Comparison of ENCODE assay signal across 8 mouse cellular contexts in the genomic region with DNA sequence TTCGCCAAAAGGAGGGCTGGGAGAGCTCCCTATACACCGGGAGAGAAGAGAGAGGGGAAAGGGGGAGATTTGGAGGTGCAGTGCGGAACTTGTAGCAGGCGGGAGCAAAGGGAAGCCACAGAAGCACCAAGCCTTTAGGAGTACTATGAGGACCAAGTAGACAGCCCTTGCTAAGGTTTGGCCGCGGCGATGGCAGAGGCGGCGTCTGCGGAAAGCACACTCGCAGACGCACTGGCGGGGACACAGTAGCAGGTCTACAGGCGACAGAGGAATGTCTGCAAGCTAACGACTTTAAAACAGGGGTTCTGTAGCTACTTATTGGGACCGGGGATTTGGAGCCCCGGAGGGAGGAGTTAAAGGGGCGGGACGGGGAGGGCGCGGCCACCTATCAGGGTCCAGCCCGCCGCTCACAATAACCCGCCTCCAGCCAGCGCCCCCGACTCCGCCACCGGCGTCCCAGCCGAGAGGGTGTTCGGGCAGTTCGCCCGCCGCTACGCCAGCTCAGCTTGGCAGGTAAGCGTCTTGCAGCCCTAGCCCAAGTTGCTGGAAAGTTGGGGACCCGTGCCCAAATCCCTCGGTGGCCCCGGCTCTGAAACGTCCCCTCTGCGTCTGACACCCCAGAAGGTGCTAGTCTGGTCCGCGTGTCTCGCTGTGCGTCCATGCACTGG. TPM values are rescaled to one million over a fixed set of nuclear protein-coding genes. Genes with fewer than 3 reads are reported as not detected.
DNase-seq lines count a peak whose midpoint lies in the region; ATAC-seq and TF ChIP-seq lines count a peak whose summit lies in the region.

A gene (plus strand): TSS at position 439 of the 668 bp plus-strand sequence.

- H3K4me2 ChIP-seq in CH12.LX (ENCODE audit: insufficient read depth, low read depth, poor library complexity, severe bottlenecking) = peak within 1 kb of the TSS; percentile 53
- peak within 1 kb of the TSS; percentile 89 for H3K4me2 ChIP-seq in forebrain, postnatal 0 days (ENCODE audit: low read depth)
- H3K4me2 ChIP-seq in hindbrain, embryonic 12.5 days (replicated peaks) = peak within 1 kb of the TSS; percentile 94
- peak within 1 kb of the TSS; percentile 96 for H3K4me2 ChIP-seq in limb, embryonic 15.5 days
- H3K4me2 ChIP-seq in midbrain, embryonic 14.5 days (ENCODE audit: low read length) = peak within 1 kb of the TSS; percentile 87

- H3K4me1 ChIP-seq in CH12.LX (ENCODE audit: control insufficient read depth in 1 of 2, insufficient read depth in 2 of 2) = 0 out of 4 replicates have a peak, but pooled peaks cover 0 to 3% of the 10 kb centered on the region in 2 experiments
- peaks cover 4% of the 10 kb centered on the region; the same call in 1 of the 2 replicates for H3K4me1 ChIP-seq in forebrain, postnatal 0 days (ENCODE audit: insufficient read depth)
- peaks cover 26% of the 10 kb centered on the region for H3K4me1 ChIP-seq in hindbrain, embryonic 12.5 days
- H3K4me1 ChIP-seq in limb, embryonic 15.5 days = peaks cover 17% of the 10 kb centered on the region
- peaks cover 4% of the 10 kb centered on the region; the same call in 1 of the 2 replicates for H3K4me1 ChIP-seq in midbrain, embryonic 14.5 days (ENCODE audit: control insufficient read depth, insufficient read depth, low read length)

- dilution Hi-C loops in CH12.LX (cut with MboI; ENCODE audit: extremely low pct_ligation_motif_present, extremely low pct_unique_long_range_greater_than_20kb, low sequenced_read_pairs) = no loop called here

- WGBS in forebrain, postnatal 0 days = under 1% methylated on average over 44 of the region's 45 CpGs
- WGBS in hindbrain, embryonic 12.5 days = under 1% methylated on average over 45 of the region's 45 CpGs
- under 1% methylated on average over 42 of the region's 45 CpGs for WGBS in limb, embryonic 15.5 days
- under 1% methylated on average over 45 of the region's 45 CpGs for WGBS in midbrain, embryonic 14.5 days

- no peak for TF ChIP-seq RAD21 in CH12.LX (IDR thresholded peaks at IDR 0.05; ENCODE audit: low read depth, low read length)

- peaks cover 4% of the 10 kb centered on the region for H3K9me3 ChIP-seq in CH12.LX (replicated peaks; ENCODE audit: low read length)
- H3K9me3 ChIP-seq in forebrain, postnatal 0 days (ENCODE audit: low read length) = no peaks in the 10 kb centered on the region
- H3K9me3 ChIP-seq in hindbrain, embryonic 12.5 days (replicated peaks) = no peaks in the 10 kb centered on the region
- H3K9me3 ChIP-seq in limb, embryonic 15.5 days = no peaks in the 10 kb centered on the region
- no peaks in the 10 kb centered on the region for H3K9me3 ChIP-seq in midbrain, embryonic 14.5 days (ENCODE audit: control insufficient read depth, low read length)

- TF ChIP-seq POLR2A in CH12.LX (IDR thresholded peaks at IDR 0.05; ENCODE audit: low read depth, low read length) = no peak

- no peak for TF ChIP-seq EP300 in CH12.LX (IDR thresholded peaks at IDR 0.05; ENCODE audit: low read length)

- peak; percentile 53 for ATAC-seq in forebrain, postnatal 0 days
- 0 out of 2 replicates have a peak, but pooled peaks have one; percentile 58 for ATAC-seq in hindbrain, embryonic 12.5 days (ENCODE audit: low FRiP score)
- ATAC-seq in limb, embryonic 15.5 days (ENCODE audit: insufficient number of reproducible peaks, low FRiP score, low TSS enrichment, low read depth) = no peak
- no peak for ATAC-seq in midbrain, embryonic 14.5 days (ENCODE audit: low FRiP score, low TSS enrichment)

- no peak for TF ChIP-seq CTCF in CH12.LX (conservative IDR thresholded peaks at IDR 0.05 in 1 of 2, IDR thresholded peaks at IDR 0.05 in 1 of 2; ENCODE audit: low read depth in 2 of 2, low read length in 2 of 2)
- no peak for TF ChIP-seq CTCF in forebrain, postnatal 0 days (IDR thresholded peaks at IDR 0.05; ENCODE audit: low read depth)

- peaks cover 81% of the 10 kb centered on the region for H3K27me3 ChIP-seq in CH12.LX (replicated peaks)
- peaks cover 32% of the 10 kb centered on the region for H3K27me3 ChIP-seq in forebrain, postnatal 0 days (ENCODE audit: insufficient read depth, low read length)
- H3K27me3 ChIP-seq in hindbrain, embryonic 12.5 days = peaks cover 43% of the 10 kb centered on the region
- peaks cover 56% of the 10 kb centered on the region for H3K27me3 ChIP-seq in limb, embryonic 15.5 days
- H3K27me3 ChIP-seq in midbrain, embryonic 14.5 days (ENCODE audit: control insufficient read depth, insufficient read depth, low read length) = peaks cover 32% of the 10 kb centered on the region

- no peaks in the 10 kb centered on the region for H3K79me2 ChIP-seq in CH12.LX (replicated peaks; ENCODE audit: control insufficient read depth, extremely low read depth, insufficient read depth, poor library complexity, severe bottlenecking)

- H3K36me3 ChIP-seq in CH12.LX (replicated peaks in 1 of 2; ENCODE audit: control insufficient read depth in 1 of 2, insufficient read depth in 1 of 2, low read length in 1 of 2) = no peaks in the 10 kb centered on the region
- H3K36me3 ChIP-seq in forebrain, postnatal 0 days (ENCODE audit: insufficient read depth) = no peaks in the 10 kb centered on the region
- no peaks in the 10 kb centered on the region for H3K36me3 ChIP-seq in hindbrain, embryonic 12.5 days
- no peaks in the 10 kb centered on the region for H3K36me3 ChIP-seq in limb, embryonic 15.5 days
- no peaks in the 10 kb centered on the region for H3K36me3 ChIP-seq in midbrain, embryonic 14.5 days (ENCODE audit: control insufficient read depth, insufficient read depth, low read length)

- no peak for DNase-seq in CH12.LX (ENCODE audit: extremely low read depth)
- DNase-seq in adrenal gland, postnatal 36 days = peak; percentile 73 to 81
- DNase-seq in forebrain, postnatal 0 days = peak; percentile 45
- peak; percentile 70 for DNase-seq in midbrain, embryonic 14.5 days
- DNase-seq in testis, postnatal 10 days (ENCODE audit: low spot score) = peak; percentile 70
- DNase-seq in cerebellum, adult 11-12 months = no peak

- H3K4me3 ChIP-seq in CH12.LX (replicated peaks in 1 of 3; ENCODE audit: low read depth in 2 of 3, low read length in 2 of 3, poor library complexity in 1 of 3) = no peak within 1 kb of the TSS
- peak within 1 kb of the TSS; percentile 43 for H3K4me3 ChIP-seq in forebrain, postnatal 0 days (ENCODE audit: low read depth, low read length)
- H3K4me3 ChIP-seq in hindbrain, embryonic 12.5 days = peak within 1 kb of the TSS; percentile 48
- peak within 1 kb of the TSS; percentile 52 for H3K4me3 ChIP-seq in limb, embryonic 15.5 days
- H3K4me3 ChIP-seq in midbrain, embryonic 14.5 days (replicated peaks; ENCODE audit: low read depth, low read length) = peak within 1 kb of the TSS; percentile 42

- H3K27ac ChIP-seq in CH12.LX (ENCODE audit: insufficient read depth, low read depth) = no peak within 1 kb of the TSS
- H3K27ac ChIP-seq in forebrain, postnatal 0 days (ENCODE audit: low read depth, low read length) = no peak within 1 kb of the TSS
- H3K27ac ChIP-seq in hindbrain, embryonic 12.5 days = no peak within 1 kb of the TSS
- no peak within 1 kb of the TSS for H3K27ac ChIP-seq in limb, embryonic 15.5 days
- no peak within 1 kb of the TSS for H3K27ac ChIP-seq in midbrain, embryonic 14.5 days (replicated peaks; ENCODE audit: low read depth, low read length)

- in situ Hi-C loops in CH12.LX (cut with MboI; ENCODE audit: low pct_ligation_motif_present, low pct_unique_long_range_greater_than_20kb, low sequenced_read_pairs) = no loop called here

- H3K9ac ChIP-seq in CH12.LX (ENCODE audit: insufficient read depth, low read depth) = no peak within 1 kb of the TSS
- H3K9ac ChIP-seq in forebrain, postnatal 0 days = 0 out of 2 replicates have a peak within 1 kb of the TSS, but pooled peaks have one; percentile 10
- peak within 1 kb of the TSS; percentile 62 for H3K9ac ChIP-seq in hindbrain, embryonic 12.5 days
- peak within 1 kb of the TSS; percentile 23; the same call in 1 of the 2 replicates for H3K9ac ChIP-seq in limb, embryonic 15.5 days
- H3K9ac ChIP-seq in midbrain, embryonic 14.5 days (replicated peaks; ENCODE audit: low read length) = peak within 1 kb of the TSS; percentile 42; the same call in 1 of the 2 replicates

TF ChIP-seq in CH12.LX, 34 proteins besides CTCF, POLR2A, EP300 and RAD21:
- TF ChIP-seq TBP (conservative IDR thresholded peaks at IDR 0.05; ENCODE audit: low read depth, low read length) = no peak
- no peak for TF ChIP-seq TCF12 (IDR thresholded peaks at IDR 0.05; ENCODE audit: low read depth, low read length)
- no peak for TF ChIP-seq MAFK (IDR thresholded peaks at IDR 0.05; ENCODE audit: insufficient replicate concordance, low read length)
- TF ChIP-seq MXI1 (IDR thresholded peaks at IDR 0.05; ENCODE audit: low read depth, low read length) = no peak
- no peak for TF ChIP-seq ZC3H11A (IDR thresholded peaks at IDR 0.05; ENCODE audit: low read depth, low read length)
- TF ChIP-seq E2F4 (IDR thresholded peaks at IDR 0.05; ENCODE audit: insufficient replicate concordance, low read depth, low read length) = no peak
- TF ChIP-seq JUND (conservative IDR thresholded peaks at IDR 0.05; ENCODE audit: low read depth, low read length) = no peak
- no peak for TF ChIP-seq USF2 (conservative IDR thresholded peaks at IDR 0.05; ENCODE audit: low read depth, low read length)
- no peak for TF ChIP-seq BHLHE40 (IDR thresholded peaks at IDR 0.05; ENCODE audit: low read depth, low read length)
- no peak for TF ChIP-seq ZMIZ1 (IDR thresholded peaks at IDR 0.05; ENCODE audit: low read depth, low read length)
- no peak for TF ChIP-seq ZNF384 (IDR thresholded peaks at IDR 0.05; ENCODE audit: low read depth, low read length)
- no peak for TF ChIP-seq MYC (IDR thresholded peaks at IDR 0.05; ENCODE audit: low read depth, low read length)
- no peak for TF ChIP-seq KAT2A (IDR thresholded peaks at IDR 0.05; ENCODE audit: insufficient replicate concordance, low read length)
- no peak for TF ChIP-seq SMC3 (IDR thresholded peaks at IDR 0.05; ENCODE audit: low read depth, low read length)

RNA-seq across cellular contexts. Expression of the gene that starts here (rescaled TPM):
- total RNA-seq in CH12.LX (2012; rRNA removed) (0.13 TPM in 1 of 2 replicates, not detected in the other), CH12.LX (2014; rRNA removed) (0.61 TPM in 1 of 2 replicates, not detected in the other)
- 0.50 and 0.87 TPM in 2 replicates for polyA plus RNA-seq in CH12.LX (2012; ENCODE audit: insufficient read length, low read depth)
- total RNA-seq in adrenal gland, postnatal 36 days (2021) = 1 to 10 TPM; 4.1 to 4.8 TPM
- not detected in 2 replicates for total RNA-seq in forebrain, postnatal 0 days (2014; rRNA removed)
- 0.33 and 0.84 TPM in 2 replicates for polyA plus RNA-seq in forebrain, postnatal 0 days (2015; fragmentation: Nextera tagmentation; extraction: Ambion mirVana)
- 2.0 and 2.1 TPM in 2 replicates for polyA plus RNA-seq in hindbrain, embryonic 12.5 days (2016; fragmentation: Nextera tagmentation; extraction: Ambion mirVana)
- polyA plus RNA-seq in limb, embryonic 15.5 days (2015; fragmentation: Nextera tagmentation; extraction: Ambion mirVana) = 4.1 and 5.0 TPM in 2 replicates
- polyA plus RNA-seq in midbrain, embryonic 14.5 days (2014; fragmentation: Nextera tagmentation; extraction: Ambion mirVana) = 0.30 and 0.49 TPM in 2 replicates

Comparison
In these comparisons a context has a peak if more than half of its experiments do, and no peak if none do; other contexts are left out.
1. Peak in DNase-seq, ATAC-seq, H3K4me3 ChIP-seq, H3K9ac ChIP-seq and H3K4me2 ChIP-seq in forebrain, postnatal 0 days; RNA of the gene not detected or under 1 TPM.
2. Peak in DNase-seq, H3K4me3 ChIP-seq, H3K9ac ChIP-seq and H3K4me2 ChIP-seq in midbrain, embryonic 14.5 days; RNA of the gene not detected or under 1 TPM.
3. DNase-seq: peak in adrenal gland, postnatal 36 days (2 of 2) and testis, postnatal 10 days (single experiment); none in CH12.LX (single experiment) and cerebellum, adult 11-12 months (single experiment).
4. H3K4me3 ChIP-seq: peak in hindbrain, embryonic 12.5 days (single experiment) and limb, embryonic 15.5 days (single experiment); none in CH12.LX (0 of 3).
5. Peak in every context shown above with its lines, with median percentiles within 50 percentile points of each other: H3K4me2 ChIP-seq.